Mouse (Mus musculus): ENCODE data around the gene Adcy10.
A peak's percentile ranks its signal among the peaks of the same experiment; 100 is the strongest.

The Adcy10 gene

GRCm38 (mm10) chr1:165484688-165485233, at the start of gene Adcy10:
TSS of gene Adcy10 (plus strand) at chr1:165485183.
- no peak for DNase-seq (ENCODE audit: low spot score in 2 of 2)

GRCm38 (mm10) chr1:165438289-165439021, 46.5 kb upstream of the Adcy10 start:
- DNase-seq (ENCODE audit: low spot score in 2 of 2): no peak

- no peak for DNase-seq (ENCODE audit: low spot score in 2 of 2)
Measured at GRCm38 (mm10) chr1:165440788-165441187, 44.2 kb upstream of the Adcy10 start.

- no peak for DNase-seq (ENCODE audit: low spot score in 2 of 2)
Measured at GRCm38 (mm10) chr1:165441201-165441600, 43.8 kb upstream of the Adcy10 start.

- DNase-seq (ENCODE audit: low spot score in 2 of 2): no peak
Measured at GRCm38 (mm10) chr1:165441719-165442118, 43.3 kb upstream of the Adcy10 start.

- no peak for DNase-seq (ENCODE audit: low spot score in 2 of 2)
Measured at GRCm38 (mm10) chr1:165459041-165459502, 25.9 kb upstream of the Adcy10 start.

GRCm38 (mm10) chr1:165459503-165460181, 25.3 kb upstream of the Adcy10 start:
- DNase-seq (ENCODE audit: low spot score in 2 of 2): peak; percentile 65 to 71

GRCm38 (mm10) chr1:165460360-165460800, 24.6 kb upstream of the Adcy10 start, which contains the start of the genes Dcaf6 and Mpc2:
TSS of gene Dcaf6 (minus strand) at chr1:165460475.
TSS of gene Mpc2 (plus strand) at chr1:165460637.
- DNase-seq (ENCODE audit: low spot score in 2 of 2): peak; percentile 100

- DNase-seq (ENCODE audit: low spot score in 2 of 2): peak; percentile 99 to 100
Measured at GRCm38 (mm10) chr1:165460801-165461377, 24.1 kb upstream of the Adcy10 start.

- no peak for DNase-seq (ENCODE audit: low spot score in 2 of 2)
Measured at GRCm38 (mm10) chr1:165461681-165462080, 23.3 kb upstream of the Adcy10 start.

GRCm38 (mm10) chr1:165462861-165463260, 22.1 kb upstream of the Adcy10 start:
- DNase-seq (ENCODE audit: low spot score in 2 of 2): no peak

GRCm38 (mm10) chr1:165464574-165464973, 20.4 kb upstream of the Adcy10 start:
- DNase-seq (ENCODE audit: low spot score in 2 of 2): no peak

- no peak for DNase-seq (ENCODE audit: low spot score in 2 of 2)
Measured at GRCm38 (mm10) chr1:165468971-165469370, 16.0 kb upstream of the Adcy10 start.

GRCm38 (mm10) chr1:165469717-165470116, 15.3 kb upstream of the Adcy10 start:
- no peak for DNase-seq (ENCODE audit: low spot score in 2 of 2)

GRCm38 (mm10) chr1:165471490-165471889, 13.5 kb upstream of the Adcy10 start:
- DNase-seq (ENCODE audit: low spot score in 2 of 2): no peak

GRCm38 (mm10) chr1:165486108-165486507, 1.1 kb downstream of the Adcy10 start:
- no peak for DNase-seq (ENCODE audit: low spot score in 2 of 2)

- DNase-seq (ENCODE audit: low spot score in 2 of 2): no peak
Measured at GRCm38 (mm10) chr1:165489197-165489596, 4.2 kb downstream of the Adcy10 start.

- DNase-seq (ENCODE audit: low spot score in 2 of 2): no peak
Measured at GRCm38 (mm10) chr1:165498856-165499255, 13.9 kb downstream of the Adcy10 start.

GRCm38 (mm10) chr1:165503307-165504024, 18.5 kb downstream of the Adcy10 start:
- DNase-seq (ENCODE audit: low spot score in 2 of 2): no peak

GRCm38 (mm10) chr1:165506303-165506702, 21.3 kb downstream of the Adcy10 start:
- no peak for DNase-seq (ENCODE audit: low spot score in 2 of 2)

GRCm38 (mm10) chr1:165510161-165510560, 25.2 kb downstream of the Adcy10 start:
- DNase-seq (ENCODE audit: low spot score in 2 of 2): no peak

GRCm38 (mm10) chr1:165520716-165521115, 35.7 kb downstream of the Adcy10 start:
- DNase-seq (ENCODE audit: low spot score in 2 of 2): no peak

All from right cerebral cortex, postnatal 10 days (tissue).